Mouse (Mus musculus) regulatory T cell (primary cell): ENCODE data around the gene Msantd1.

Source experiments
- in situ Hi-C: fragments of 300-600 bp; cut with MboI, MseI; formaldehyde crosslinking; loops from one replicate; pipeline ENCODE4 v1.15.1; 2025; ENCODE audit warnings: high pct_unique_total_duplicates

The Msantd1 gene

DNA sequence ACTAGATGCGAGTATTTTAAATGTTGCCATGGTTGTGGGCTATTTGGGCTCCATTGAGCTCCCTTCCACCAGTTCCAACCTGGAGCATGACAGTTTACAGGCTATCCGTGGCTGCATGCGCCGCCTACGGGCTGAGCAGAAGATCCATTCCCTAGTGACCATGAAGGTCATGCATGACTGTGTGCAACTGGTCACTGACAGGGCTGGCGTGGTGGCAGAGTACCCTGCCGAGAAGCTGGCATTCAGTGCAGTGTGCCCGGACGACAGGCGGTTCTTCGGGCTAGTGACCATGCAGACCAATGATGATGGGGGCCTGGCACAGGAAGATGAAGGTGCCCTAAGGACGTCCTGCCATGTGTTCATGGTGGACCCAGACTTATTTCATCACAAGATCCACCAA, 57.7 kb downstream of the Msantd1 start:
- in situ Hi-C loops: no loop called here

DNA sequence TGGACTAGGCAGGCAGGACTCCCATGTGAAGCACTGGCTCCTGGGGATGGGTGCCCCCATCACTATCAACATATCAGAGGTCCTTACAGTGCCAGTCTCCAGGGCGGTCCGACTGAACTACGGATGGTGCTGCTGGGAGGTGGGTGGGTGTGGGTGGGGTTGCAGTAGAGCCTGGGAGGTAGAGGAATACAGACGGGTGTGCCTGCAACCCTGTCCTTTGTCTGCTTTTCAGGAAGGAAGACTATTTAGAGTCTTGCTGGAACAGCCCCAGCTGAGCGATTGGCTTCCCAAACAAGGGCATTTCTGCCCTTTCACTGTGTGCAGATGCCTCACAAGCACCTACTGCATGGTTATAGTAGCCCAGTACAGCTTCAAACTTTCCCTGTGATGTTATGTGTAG, 60.6 kb downstream of the Msantd1 start:
- in situ Hi-C loops: no loop called here

DNA sequence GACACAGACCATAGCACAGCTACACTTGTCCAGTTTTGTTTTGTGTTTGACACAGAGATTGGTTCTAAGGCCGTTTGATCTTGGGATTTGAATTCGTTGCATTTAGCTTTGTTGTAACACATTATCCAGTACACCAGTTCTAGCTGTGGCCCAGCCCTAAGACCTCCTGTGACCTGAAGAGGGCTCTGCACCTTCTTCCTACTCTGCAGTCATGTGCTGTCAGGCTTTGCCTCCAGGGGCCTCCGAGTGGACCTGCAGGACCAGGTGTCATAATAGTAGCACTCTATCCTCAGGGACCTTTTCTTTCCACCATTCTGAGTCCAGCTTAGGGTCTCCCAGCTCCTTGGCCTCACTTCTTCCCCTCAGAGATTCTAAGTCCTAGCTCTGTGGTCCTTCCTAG, 64.7 kb downstream of the Msantd1 start:
- in situ Hi-C loops: no loop called here
